Mouse (Mus musculus) heart, postnatal 0 days (tissue): ENCODE data around the gene Vwa8.

Experiments used
- CTCF ChIP-seq: IDR thresholded peaks from 2 replicates; pipeline ENCODE4 v1.5.1; 2016; ENCODE audit warnings: antibody characterized with exemption, control low read depth, low read depth
- EP300 ChIP-seq: IDR thresholded peaks from 2 replicates; pipeline ENCODE4 v1.6.1; 2016; ENCODE audit warnings: antibody characterized with exemption, low read depth

DNA sequence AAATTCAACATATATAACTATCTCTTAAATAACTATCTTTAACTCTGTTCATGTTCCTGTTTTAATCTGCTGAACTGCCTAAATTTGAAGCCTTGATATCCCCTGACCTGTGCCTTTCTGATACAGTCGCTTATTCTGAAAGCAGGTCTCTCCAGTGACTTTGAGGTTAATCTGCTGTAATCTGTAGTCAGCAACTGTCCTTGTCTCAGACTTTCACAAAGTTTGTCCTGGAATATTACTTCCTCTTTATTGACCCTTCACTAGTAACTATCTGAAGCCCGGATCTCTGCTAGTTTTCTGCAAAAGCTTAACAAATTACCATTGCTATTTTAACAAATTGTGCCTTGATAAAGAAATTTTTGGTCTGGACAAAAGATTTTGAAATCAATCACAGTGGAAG, 147.5 kb downstream of the Vwa8 start:
- no peak for TF ChIP-seq CTCF
- TF ChIP-seq EP300, result no peak
